Mouse (Mus musculus): ENCODE results near the gene Chuk. TPM values are rescaled to one million over a fixed set of nuclear protein-coding genes. Genes with fewer than 3 reads are reported as not detected.

Chuk gene
- polyA plus RNA-seq, 1 experiment: 12.4 TPM

DNA sequence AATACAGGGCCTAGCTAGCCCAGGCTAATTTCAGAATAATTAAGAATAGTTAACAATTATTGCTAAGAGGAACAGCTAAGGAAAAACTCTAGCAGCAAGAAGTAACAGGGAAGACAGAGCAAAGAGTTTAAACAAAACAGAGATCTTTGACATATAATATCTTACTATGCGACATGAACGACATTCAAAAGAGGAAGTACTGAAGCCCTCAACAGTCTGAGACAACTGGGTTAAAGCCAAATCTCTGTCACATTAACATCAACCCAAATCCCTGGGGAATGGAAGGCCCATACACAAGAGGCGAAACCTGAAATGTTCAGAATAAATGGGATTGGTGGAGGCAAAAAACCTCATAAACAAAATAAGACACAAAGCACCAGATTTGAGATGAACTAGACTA, 61.4 kb downstream of the Chuk start:
- no peak overlapping the region for H3K27ac ChIP-seq (ENCODE audit: insufficient read depth, low read depth, low read length)
- WGBS: 79% methylated on average over 3 of the region's 3 CpGs
- no peak overlapping the region for H3K4me3 ChIP-seq (ENCODE audit: low read depth, low read length)
- peaks cover 5% of the 10 kb centered on the region; the same call in 1 of the 2 replicates for H3K4me1 ChIP-seq (ENCODE audit: control insufficient read depth, insufficient read depth, insufficient read length, low read length)
- H3K36me3 ChIP-seq (ENCODE audit: control insufficient read depth, insufficient read depth, low read length): peaks cover 38% of the 10 kb centered on the region
- H3K27me3 ChIP-seq (ENCODE audit: control insufficient read depth, insufficient read depth, low read length): no peaks in the 10 kb centered on the region
- no peak for TF ChIP-seq POLR2A (IDR thresholded peaks at IDR 0.05; ENCODE audit: low read depth, low read length)
- TF ChIP-seq CTCF (IDR thresholded peaks at IDR 0.05; ENCODE audit: extremely low read depth, insufficient read length, insufficient replicate concordance, low read depth, low read length): no peak

DNA sequence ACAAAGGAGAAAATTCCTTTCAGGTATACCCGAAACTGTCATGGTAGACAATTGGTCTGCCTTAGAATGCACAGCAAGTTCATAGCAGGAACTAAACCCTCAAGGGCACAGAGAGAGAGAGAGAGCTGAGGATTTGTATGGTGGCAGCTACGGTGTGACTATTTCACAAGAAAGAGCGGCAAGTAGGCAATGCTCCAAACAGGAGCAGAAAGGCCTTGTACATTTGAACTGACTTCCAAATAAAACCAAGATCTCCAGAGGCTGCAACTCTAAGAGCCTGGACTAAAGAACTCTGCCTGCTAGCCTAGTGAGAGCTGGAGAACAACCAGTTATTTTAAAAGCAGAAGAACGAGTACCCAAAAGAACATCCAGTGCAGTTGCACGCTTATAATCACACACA, 65.2 kb downstream of the Chuk start:
- peaks cover 44% of the 10 kb centered on the region for H3K36me3 ChIP-seq (ENCODE audit: control insufficient read depth, insufficient read depth, low read length)
- WGBS: 92% methylated on average over 5 of the region's 5 CpGs
- H3K4me1 ChIP-seq (ENCODE audit: control insufficient read depth, insufficient read depth, insufficient read length, low read length): peaks cover 2% of the 10 kb centered on the region; the same call in 1 of the 2 replicates
- TF ChIP-seq CTCF (IDR thresholded peaks at IDR 0.05; ENCODE audit: extremely low read depth, insufficient read length, insufficient replicate concordance, low read depth, low read length): no peak
- no peak for TF ChIP-seq POLR2A (IDR thresholded peaks at IDR 0.05; ENCODE audit: low read depth, low read length)
- no peaks in the 10 kb centered on the region for H3K27me3 ChIP-seq (ENCODE audit: control insufficient read depth, insufficient read depth, low read length)
- no peak overlapping the region for H3K27ac ChIP-seq (ENCODE audit: insufficient read depth, low read depth, low read length)
- no peak overlapping the region for H3K4me3 ChIP-seq (ENCODE audit: low read depth, low read length)

DNA sequence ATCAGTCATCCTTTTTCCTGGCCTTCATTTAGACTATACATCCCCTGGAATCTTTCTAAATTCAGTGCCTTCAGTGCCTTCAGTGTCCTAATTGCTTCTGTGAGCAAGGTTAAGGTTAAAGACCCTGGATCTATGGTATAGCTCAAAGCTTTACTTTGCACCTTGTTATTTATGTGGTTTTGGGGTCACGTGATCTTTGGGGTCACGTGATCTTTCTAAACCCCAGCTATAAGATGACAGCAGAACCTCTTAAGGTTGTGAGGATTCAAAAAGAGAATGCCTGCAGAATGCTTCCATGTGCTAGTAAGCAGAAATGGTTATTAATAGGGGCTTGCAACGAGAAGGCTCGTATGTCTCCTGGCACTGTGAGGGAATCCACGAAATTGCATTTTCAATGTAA, 73.9 kb downstream of the Chuk start:
- TF ChIP-seq CTCF (IDR thresholded peaks at IDR 0.05; ENCODE audit: extremely low read depth, insufficient read length, insufficient replicate concordance, low read depth, low read length): no peak
- no peak for TF ChIP-seq POLR2A (IDR thresholded peaks at IDR 0.05; ENCODE audit: low read depth, low read length)
- Histone ChIP-seq H3K27ac (ENCODE audit: insufficient read depth, low read depth, low read length) (no peak overlapping the region), H3K36me3 (ENCODE audit: control insufficient read depth, insufficient read depth, low read length) (peaks cover 34% of the 10 kb centered on the region), H3K4me3 (ENCODE audit: low read depth, low read length) (no peak overlapping the region), H3K27me3 (ENCODE audit: control insufficient read depth, insufficient read depth, low read length) (no peaks in the 10 kb centered on the region), H3K4me1 (ENCODE audit: control insufficient read depth, insufficient read depth, insufficient read length, low read length) (no peaks in the 10 kb centered on the region; the same call in 1 of the 2 replicates)
- 97% methylated on average over 5 of the region's 5 CpGs for WGBS

DNA sequence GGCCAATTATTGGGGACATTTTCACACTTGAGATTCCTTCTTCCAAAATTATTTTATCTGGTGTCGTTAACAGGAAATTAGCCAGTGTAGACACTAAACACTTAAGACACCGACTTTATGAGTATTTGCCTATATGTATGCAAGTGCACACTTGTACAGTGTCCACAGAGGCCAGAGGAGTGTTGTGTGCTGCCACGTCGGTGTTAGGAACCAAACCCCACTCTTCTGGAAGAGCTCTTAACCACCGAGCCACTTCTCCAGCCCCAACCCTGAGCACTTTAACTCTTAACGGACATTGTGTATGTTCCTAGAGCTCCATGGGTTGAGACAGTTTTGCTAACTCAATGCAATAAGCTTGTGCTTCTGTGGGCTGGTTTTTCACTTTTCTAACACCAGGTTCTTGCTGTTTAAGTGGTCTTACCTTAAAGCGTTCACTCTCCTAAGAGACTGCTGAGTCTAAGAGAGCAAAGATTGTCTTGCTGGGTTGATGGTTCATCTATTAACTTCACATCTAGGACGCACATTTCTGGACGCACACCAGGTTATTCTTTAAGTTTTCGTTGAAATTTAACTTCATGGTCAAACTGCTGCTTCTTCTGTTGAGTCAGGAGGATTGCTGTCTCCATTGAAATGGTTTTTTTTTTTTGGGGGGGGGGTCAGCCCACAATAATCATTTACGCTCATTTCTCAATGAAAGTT, 75.1 kb downstream of the Chuk start:
- Histone ChIP-seq H3K4me1 (ENCODE audit: control insufficient read depth, insufficient read depth, insufficient read length, low read length) (no peaks in the 10 kb centered on the region), H3K27me3 (ENCODE audit: control insufficient read depth, insufficient read depth, low read length) (no peaks in the 10 kb centered on the region), H3K36me3 (ENCODE audit: control insufficient read depth, insufficient read depth, low read length) (peaks cover 26% of the 10 kb centered on the region), H3K27ac (ENCODE audit: insufficient read depth, low read depth, low read length) (no peak overlapping the region), H3K4me3 (ENCODE audit: low read depth, low read length) (no peak overlapping the region)
- no peak for TF ChIP-seq POLR2A (IDR thresholded peaks at IDR 0.05; ENCODE audit: low read depth, low read length)
- TF ChIP-seq CTCF (IDR thresholded peaks at IDR 0.05; ENCODE audit: extremely low read depth, insufficient read length, insufficient replicate concordance, low read depth, low read length): no peak
- 83% methylated on average over 11 of the region's 11 CpGs for WGBS

DNA sequence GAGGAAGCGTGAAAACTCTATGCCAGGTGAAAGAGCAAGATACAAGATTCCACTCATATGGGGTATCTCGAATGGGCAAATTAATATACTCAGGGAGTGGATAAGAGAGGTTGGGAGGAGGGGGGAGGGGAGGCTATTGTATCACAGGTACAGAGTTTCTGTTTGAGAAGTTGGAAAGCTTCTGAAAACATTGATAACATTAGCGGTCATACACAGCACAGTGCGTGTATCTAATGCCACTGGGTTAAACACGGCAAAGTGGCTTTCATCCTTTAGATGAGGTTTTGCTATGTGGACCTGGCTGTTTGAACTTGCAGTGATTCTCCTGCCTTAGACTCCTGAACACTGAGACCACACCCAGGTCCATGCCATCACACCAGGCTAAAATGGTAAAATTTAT, 77.3 kb downstream of the Chuk start:
- TF ChIP-seq POLR2A (IDR thresholded peaks at IDR 0.05; ENCODE audit: low read depth, low read length) (no peak), CTCF (IDR thresholded peaks at IDR 0.05; ENCODE audit: extremely low read depth, insufficient read length, insufficient replicate concordance, low read depth, low read length) (no peak)
- Histone ChIP-seq H3K36me3 (ENCODE audit: control insufficient read depth, insufficient read depth, low read length) (peaks cover 8% of the 10 kb centered on the region), H3K27me3 (ENCODE audit: control insufficient read depth, insufficient read depth, low read length) (no peaks in the 10 kb centered on the region), H3K4me1 (ENCODE audit: control insufficient read depth, insufficient read depth, insufficient read length, low read length) (peaks cover 2% of the 10 kb centered on the region; the same call in 1 of the 2 replicates), H3K27ac (ENCODE audit: insufficient read depth, low read depth, low read length) (no peak overlapping the region), H3K4me3 (ENCODE audit: low read depth, low read length) (no peak overlapping the region)
- WGBS: 46% methylated on average over 5 of the region's 5 CpGs

DNA sequence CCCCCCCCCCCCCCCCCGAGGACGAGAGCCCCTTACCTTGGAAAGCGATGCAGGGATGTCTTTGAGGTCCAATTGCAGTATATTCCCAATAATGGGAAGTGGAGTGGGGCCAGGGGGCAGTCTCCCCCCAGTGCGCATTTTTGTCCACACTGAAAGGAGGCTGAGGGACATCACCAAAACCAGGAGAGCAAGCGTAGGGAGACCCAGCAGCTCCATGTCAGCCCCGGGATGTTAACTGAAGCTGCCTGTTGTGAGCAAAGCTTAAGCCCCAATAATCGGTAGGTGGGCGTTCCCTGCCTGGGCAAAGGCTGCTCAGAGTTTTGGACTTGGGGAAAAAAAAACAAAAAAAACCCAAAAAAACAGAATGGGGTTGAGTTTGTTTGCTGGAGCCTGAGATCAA, 78.3 kb downstream of the Chuk start, which contains the start of gene Cyp2c23:
Cyp2c23 (minus strand) TSS at position 237 of the 400 bp plus-strand sequence.
- peaks cover 5% of the 10 kb centered on the region; the same call in 1 of the 2 replicates for H3K4me1 ChIP-seq (ENCODE audit: control insufficient read depth, insufficient read depth, insufficient read length, low read length)
- no peaks in the 10 kb centered on the region for H3K27me3 ChIP-seq (ENCODE audit: control insufficient read depth, insufficient read depth, low read length)
- peaks cover 2% of the 10 kb centered on the region; the same call in 1 of the 2 replicates for H3K36me3 ChIP-seq (ENCODE audit: control insufficient read depth, insufficient read depth, low read length)
- no peak for TF ChIP-seq CTCF (IDR thresholded peaks at IDR 0.05; ENCODE audit: extremely low read depth, insufficient read length, insufficient replicate concordance, low read depth, low read length)
- TF ChIP-seq POLR2A (IDR thresholded peaks at IDR 0.05; ENCODE audit: low read depth, low read length): no peak
- no peak within 1 kb of the TSS for H3K4me3 ChIP-seq (ENCODE audit: low read depth, low read length)
- WGBS: 76% methylated on average over 5 of the region's 8 CpGs
- no peak within 1 kb of the TSS for H3K27ac ChIP-seq (ENCODE audit: insufficient read depth, low read depth, low read length)

DNA sequence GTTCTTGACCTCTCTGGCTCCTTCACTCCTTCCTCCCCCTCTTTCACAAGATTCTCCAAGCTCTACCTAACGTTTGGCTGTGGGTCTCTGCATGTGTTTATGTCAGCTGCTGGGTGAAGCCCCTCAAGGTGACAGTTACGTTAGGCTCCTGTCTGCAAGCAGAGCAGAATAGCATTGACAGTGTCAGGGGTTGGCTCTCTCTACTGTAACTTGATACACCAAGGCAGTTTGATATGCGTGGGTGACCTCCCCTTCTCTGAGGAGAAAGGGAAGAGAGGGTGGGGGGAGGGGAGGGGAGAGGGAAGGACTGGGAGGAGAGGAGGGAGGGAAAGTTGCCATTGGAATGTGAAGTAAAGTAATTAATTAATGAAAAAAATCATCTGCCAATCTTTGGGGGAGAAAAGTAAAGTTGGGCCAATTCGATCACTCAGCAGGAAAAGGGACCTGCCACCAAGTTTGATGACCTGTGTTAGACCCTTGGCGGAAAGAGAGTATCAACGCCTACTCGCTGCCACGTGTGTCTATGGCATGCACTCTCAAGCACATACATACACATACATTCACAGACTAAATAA, 80.2 kb downstream of the Chuk start:
- Histone ChIP-seq H3K36me3 (ENCODE audit: control insufficient read depth, insufficient read depth, low read length) (no peaks in the 10 kb centered on the region), H3K4me1 (ENCODE audit: control insufficient read depth, insufficient read depth, insufficient read length, low read length) (peaks cover 10% of the 10 kb centered on the region; the same call in 1 of the 2 replicates), H3K27me3 (ENCODE audit: control insufficient read depth, insufficient read depth, low read length) (no peaks in the 10 kb centered on the region), H3K27ac (ENCODE audit: insufficient read depth, low read depth, low read length) (no peak overlapping the region), H3K4me3 (ENCODE audit: low read depth, low read length) (no peak overlapping the region)
- TF ChIP-seq CTCF (IDR thresholded peaks at IDR 0.05; ENCODE audit: extremely low read depth, insufficient read length, insufficient replicate concordance, low read depth, low read length): no peak
- WGBS: 90% methylated on average over 8 of the region's 8 CpGs

Measured in small intestine, adult 2 months (tissue).